Mouse (Mus musculus): ENCODE measurements around the gene Rnf207.

DNA sequence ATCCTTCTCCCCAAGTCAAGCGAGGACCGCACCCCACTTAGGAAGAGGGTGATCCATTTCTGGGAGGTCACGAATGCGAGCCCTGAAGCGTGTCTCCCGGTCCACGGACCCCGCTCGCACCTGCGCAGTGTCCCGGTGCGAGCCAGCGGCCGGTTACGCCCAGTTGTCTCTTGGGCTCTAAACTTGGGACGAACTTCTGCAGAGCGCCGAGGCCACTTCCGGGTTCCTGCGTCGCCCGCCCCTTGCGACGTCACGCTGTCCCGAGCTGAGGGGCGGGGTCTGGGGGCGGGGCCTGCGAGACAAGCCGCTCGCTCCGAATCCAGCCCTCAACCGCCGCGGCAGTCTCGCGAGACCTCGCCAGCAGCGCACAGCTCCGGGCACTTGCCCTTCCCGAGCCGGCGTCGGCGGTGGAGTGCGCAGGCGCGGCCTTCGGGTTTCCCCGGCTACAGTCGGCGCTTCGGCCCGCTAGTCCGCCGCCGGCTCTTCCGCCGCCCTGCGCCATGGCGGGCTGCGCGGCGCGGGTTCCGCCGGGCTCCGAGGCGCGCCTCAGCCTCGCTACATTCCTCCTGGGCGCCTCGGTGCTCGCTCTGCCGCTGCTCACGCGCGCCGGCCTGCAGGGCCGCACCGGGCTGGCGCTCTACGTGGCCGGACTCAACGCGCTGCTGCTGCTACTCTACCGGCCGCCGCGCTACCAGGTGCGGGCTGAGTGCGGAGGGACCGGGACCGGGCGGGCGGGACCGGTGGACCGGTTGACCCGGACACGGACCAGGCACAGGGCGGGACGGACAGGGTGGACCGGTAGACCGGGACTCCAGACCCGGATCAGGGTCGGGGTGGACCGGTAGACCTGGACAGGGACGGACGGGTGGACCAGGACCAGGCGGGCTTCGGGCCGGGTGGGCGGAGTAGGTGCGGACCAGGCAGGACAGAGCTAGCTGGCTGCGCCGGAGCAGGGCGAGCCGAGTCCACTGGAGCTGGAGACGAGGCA, 21.6 kb downstream of the Rnf207 start, which contains the start of gene Icmt:
- peak; percentile 90 for TF ChIP-seq POLR2A (IDR thresholded peaks at IDR 0.05; ENCODE audit: control insufficient read depth, low read depth, low read length)
- TF ChIP-seq CTCF (IDR thresholded peaks at IDR 0.05; ENCODE audit: control insufficient read depth, insufficient read depth, insufficient replicate concordance, low read depth, low read length), result no peak
